Mouse (Mus musculus): ENCODE data around the gene Mrpl20. TPM values are rescaled to one million over a fixed set of nuclear protein-coding genes. Genes with fewer than 3 reads are reported as not detected.

Gene Mrpl20
- polyA plus RNA-seq, 1 experiment from 2014 or later = 152 TPM

GRCm38 (mm10) chr4:155840076-155841002 lies 37.7 kb downstream of the Mrpl20 start:
- Histone ChIP-seq H3K27ac (ENCODE audit: low read depth, low read length) (peak overlapping the region; percentile 71), H3K4me3 (ENCODE audit: low read depth, low read length) (peak overlapping the region; percentile 58), H3K4me2 (peak overlapping the region; percentile 95), H3K36me3 (ENCODE audit: control insufficient read depth, insufficient read depth, low read length) (no peaks in the 10 kb centered on the region; the same call in 1 of the 2 replicates), H3K9ac (ENCODE audit: low read depth, low read length) (peak overlapping the region; percentile 77), H3K4me1 (ENCODE audit: control insufficient read depth, insufficient read depth, low read length) (peaks cover 38% of the 10 kb centered on the region), H3K9me3 (replicated peaks; ENCODE audit: control insufficient read depth, low read length) (no peaks in the 10 kb centered on the region), H3K27me3 (ENCODE audit: control insufficient read depth, insufficient read depth, low read length) (peaks cover 5% of the 10 kb centered on the region; the same call in 1 of the 2 replicates)
- ATAC-seq (replicated peaks; ENCODE audit: insufficient number of reproducible peaks, low FRiP score, low TSS enrichment) = no peak; the same call in 1 of the 2 replicates
- 6% methylated on average over 8 of the region's 8 CpGs for WGBS (ENCODE audit: insufficient replicate concordance)

- Histone ChIP-seq H3K4me1 (ENCODE audit: control insufficient read depth, insufficient read depth, low read length) (peaks cover 38% of the 10 kb centered on the region), H3K4me3 (ENCODE audit: low read depth, low read length) (peak overlapping the region; percentile 58), H3K9ac (ENCODE audit: low read depth, low read length) (peak overlapping the region; percentile 70), H3K9me3 (replicated peaks; ENCODE audit: control insufficient read depth, low read length) (no peaks in the 10 kb centered on the region), H3K36me3 (ENCODE audit: control insufficient read depth, insufficient read depth, low read length) (no peaks in the 10 kb centered on the region; the same call in 1 of the 2 replicates), H3K4me2 (peak overlapping the region; percentile 95), H3K27me3 (ENCODE audit: control insufficient read depth, insufficient read depth, low read length) (peaks cover 5% of the 10 kb centered on the region; the same call in 1 of the 2 replicates), H3K27ac (ENCODE audit: low read depth, low read length) (no peak overlapping the region)
- under 1% methylated on average over 32 of the region's 32 CpGs for WGBS (ENCODE audit: insufficient replicate concordance)
- ATAC-seq (replicated peaks; ENCODE audit: insufficient number of reproducible peaks, low FRiP score, low TSS enrichment) = peak; percentile 75
Measured at GRCm38 (mm10) chr4:155841003-155841454, 38.4 kb downstream of the Mrpl20 start.

GRCm38 (mm10) chr4:155841651-155842270 lies 39.1 kb downstream of the Mrpl20 start:
- Histone ChIP-seq H3K4me1 (ENCODE audit: control insufficient read depth, insufficient read depth, low read length) (peaks cover 38% of the 10 kb centered on the region), H3K36me3 (ENCODE audit: control insufficient read depth, insufficient read depth, low read length) (no peaks in the 10 kb centered on the region; the same call in 1 of the 2 replicates), H3K4me2 (peak overlapping the region; percentile 95), H3K9ac (ENCODE audit: low read depth, low read length) (0 out of 2 replicates have a peak overlapping the region, but pooled peaks have one; percentile 16), H3K27me3 (ENCODE audit: control insufficient read depth, insufficient read depth, low read length) (peaks cover 5% of the 10 kb centered on the region; the same call in 1 of the 2 replicates), H3K9me3 (replicated peaks; ENCODE audit: control insufficient read depth, low read length) (no peaks in the 10 kb centered on the region), H3K4me3 (ENCODE audit: low read depth, low read length) (peak overlapping the region; percentile 58), H3K27ac (ENCODE audit: low read depth, low read length) (no peak overlapping the region)
- ATAC-seq (replicated peaks; ENCODE audit: insufficient number of reproducible peaks, low FRiP score, low TSS enrichment) = no peak
- 41% methylated on average over 38 of the region's 38 CpGs for WGBS (ENCODE audit: insufficient replicate concordance)

- peaks cover 5% of the 10 kb centered on the region; the same call in 1 of the 2 replicates for H3K27me3 ChIP-seq (ENCODE audit: control insufficient read depth, insufficient read depth, low read length)
- no peak overlapping the region for H3K9ac ChIP-seq (ENCODE audit: low read depth, low read length)
- 89% methylated on average over 5 of the region's 5 CpGs for WGBS (ENCODE audit: insufficient replicate concordance)
- no peaks in the 10 kb centered on the region; the same call in 1 of the 2 replicates for H3K36me3 ChIP-seq (ENCODE audit: control insufficient read depth, insufficient read depth, low read length)
- no peaks in the 10 kb centered on the region for H3K9me3 ChIP-seq (replicated peaks; ENCODE audit: control insufficient read depth, low read length)
- no peak for ATAC-seq (replicated peaks; ENCODE audit: insufficient number of reproducible peaks, low FRiP score, low TSS enrichment)
- no peak overlapping the region for H3K4me2 ChIP-seq
- H3K27ac ChIP-seq (ENCODE audit: low read depth, low read length) = no peak overlapping the region
- H3K4me3 ChIP-seq (ENCODE audit: low read depth, low read length) = no peak overlapping the region
- peaks cover 35% of the 10 kb centered on the region for H3K4me1 ChIP-seq (ENCODE audit: control insufficient read depth, insufficient read depth, low read length)
Measured at GRCm38 (mm10) chr4:155843231-155843630, 40.6 kb downstream of the Mrpl20 start.

GRCm38 (mm10) chr4:155846871-155847578 lies 44.3 kb downstream of the Mrpl20 start, which contains the start of gene Dvl1:
Dvl1 (plus strand) TSS chr4:155847402.
- Histone ChIP-seq H3K4me3 (ENCODE audit: low read depth, low read length) (peak within 1 kb of the TSS; percentile 83), H3K4me1 (ENCODE audit: control insufficient read depth, insufficient read depth, low read length) (peaks cover 11% of the 10 kb centered on the region), H3K27me3 (ENCODE audit: control insufficient read depth, insufficient read depth, low read length) (no peaks in the 10 kb centered on the region), H3K27ac (ENCODE audit: low read depth, low read length) (peak within 1 kb of the TSS; percentile 41; the same call in 1 of the 2 replicates), H3K36me3 (ENCODE audit: control insufficient read depth, insufficient read depth, low read length) (no peaks in the 10 kb centered on the region), H3K9me3 (replicated peaks; ENCODE audit: control insufficient read depth, low read length) (no peaks in the 10 kb centered on the region), H3K9ac (ENCODE audit: low read depth, low read length) (peak within 1 kb of the TSS; percentile 84), H3K4me2 (peak within 1 kb of the TSS; percentile 98)
- peak; percentile 91 for ATAC-seq (replicated peaks; ENCODE audit: insufficient number of reproducible peaks, low FRiP score, low TSS enrichment)
- 2% methylated on average over 52 of the region's 65 CpGs for WGBS (ENCODE audit: insufficient replicate concordance)

- no peaks in the 10 kb centered on the region for H3K36me3 ChIP-seq (ENCODE audit: control insufficient read depth, insufficient read depth, low read length)
- peak; percentile 20; the same call in 1 of the 2 replicates for ATAC-seq (replicated peaks; ENCODE audit: insufficient number of reproducible peaks, low FRiP score, low TSS enrichment)
- no peaks in the 10 kb centered on the region for H3K27me3 ChIP-seq (ENCODE audit: control insufficient read depth, insufficient read depth, low read length)
- H3K4me2 ChIP-seq = peak overlapping the region; percentile 98
- 3% methylated on average over 59 of the region's 69 CpGs for WGBS (ENCODE audit: insufficient replicate concordance)
- no peaks in the 10 kb centered on the region for H3K9me3 ChIP-seq (replicated peaks; ENCODE audit: control insufficient read depth, low read length)
- peaks cover 11% of the 10 kb centered on the region for H3K4me1 ChIP-seq (ENCODE audit: control insufficient read depth, insufficient read depth, low read length)
- H3K4me3 ChIP-seq (ENCODE audit: low read depth, low read length) = peak overlapping the region; percentile 83
- peak overlapping the region; percentile 41; the same call in 1 of the 2 replicates for H3K27ac ChIP-seq (ENCODE audit: low read depth, low read length)
- H3K9ac ChIP-seq (ENCODE audit: low read depth, low read length) = peak overlapping the region; percentile 84
Measured at GRCm38 (mm10) chr4:155847591-155848352, 45.1 kb downstream of the Mrpl20 start.

- H3K27ac ChIP-seq (ENCODE audit: low read depth, low read length) = no peak overlapping the region
- peak overlapping the region; percentile 83 for H3K4me3 ChIP-seq (ENCODE audit: low read depth, low read length)
- no peaks in the 10 kb centered on the region for H3K36me3 ChIP-seq (ENCODE audit: control insufficient read depth, insufficient read depth, low read length)
- peak overlapping the region; percentile 84; the same call in 1 of the 2 replicates for H3K9ac ChIP-seq (ENCODE audit: low read depth, low read length)
- no peaks in the 10 kb centered on the region for H3K9me3 ChIP-seq (replicated peaks; ENCODE audit: control insufficient read depth, low read length)
- H3K4me2 ChIP-seq = peak overlapping the region; percentile 98
- peaks cover 11% of the 10 kb centered on the region for H3K4me1 ChIP-seq (ENCODE audit: control insufficient read depth, insufficient read depth, low read length)
- ATAC-seq (replicated peaks; ENCODE audit: insufficient number of reproducible peaks, low FRiP score, low TSS enrichment) = no peak
- no peaks in the 10 kb centered on the region for H3K27me3 ChIP-seq (ENCODE audit: control insufficient read depth, insufficient read depth, low read length)
- 64% methylated on average over 7 of the region's 7 CpGs for WGBS (ENCODE audit: insufficient replicate concordance)
Measured at GRCm38 (mm10) chr4:155848434-155849095, 45.9 kb downstream of the Mrpl20 start.

Measured in heart, embryonic 11.5 days (tissue).